ENCODE assay signal across 10 mouse cellular contexts in the genomic region with DNA sequence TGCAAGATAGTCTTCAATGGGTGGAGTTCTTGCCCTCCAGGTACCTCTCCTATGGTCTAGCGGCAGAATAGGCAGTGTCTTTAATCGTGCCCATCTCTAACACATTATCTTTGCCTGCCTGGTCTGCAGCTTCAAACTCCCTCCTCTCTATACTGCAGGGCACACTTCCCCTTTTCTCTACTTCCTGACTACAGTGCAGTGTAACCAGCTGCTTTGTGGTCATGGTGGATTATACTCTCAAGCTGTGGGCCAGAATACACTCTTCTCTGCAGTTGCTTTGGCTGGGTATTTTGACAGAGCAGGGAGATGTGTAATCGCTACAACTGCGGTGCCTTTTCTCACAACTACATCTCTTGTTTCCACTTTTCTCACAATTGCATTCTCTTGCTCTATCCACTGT. TPM values are rescaled to one million over a fixed set of nuclear protein-coding genes. Genes with fewer than 3 reads are reported as not detected.
DNase-seq lines count a peak whose midpoint lies in the region; ATAC-seq lines count a peak whose summit lies in the region.
"Had no signal": no experiment of that assay in that cellular context is flagged by ENCODE, and none has a peak within 500 bp of the region (broad histone marks: within the 10 kb centered on the region; RNA-seq: fewer than 3 reads in every experiment).

No protein-coding gene starts in this region.

- H3K4me3 ChIP-seq in hindbrain, embryonic 16.5 days (ENCODE audit: low read length): no peak overlapping the region
- no peak overlapping the region for H3K4me3 ChIP-seq in hindbrain, embryonic 14.5 days (replicated peaks; ENCODE audit: low read length)
- no peak overlapping the region for H3K4me3 ChIP-seq in embryonic facial prominence, embryonic 13.5 days
- H3K4me3 ChIP-seq: heart, embryonic 12.5 days; limb, embryonic 15.5 days had no signal

- peak; percentile 68; the same call in 1 of the 2 replicates for ATAC-seq in hindbrain, embryonic 16.5 days
- ATAC-seq in hindbrain, embryonic 14.5 days (ENCODE audit: low FRiP score): no peak
- peak; percentile 64; the same call in 1 of the 2 replicates for ATAC-seq in embryonic facial prominence, embryonic 13.5 days (ENCODE audit: insufficient number of reproducible peaks, insufficient read depth, low FRiP score, low TSS enrichment, low read depth)
- peak; percentile 98 for ATAC-seq in megakaryocyte, adult 5-6 weeks (ENCODE audit: poor library complexity, severe bottlenecking)

- H3K9me3 ChIP-seq in hindbrain, embryonic 16.5 days (ENCODE audit: control insufficient read depth, low read length): no peaks in the 10 kb centered on the region
- H3K9me3 ChIP-seq in hindbrain, embryonic 14.5 days (ENCODE audit: control insufficient read depth, low read length): no peaks in the 10 kb centered on the region
- H3K9me3 ChIP-seq in embryonic facial prominence, embryonic 13.5 days: no peaks in the 10 kb centered on the region
- H3K9me3 ChIP-seq: heart, embryonic 12.5 days; limb, embryonic 15.5 days had no signal

- H3K27me3 ChIP-seq in hindbrain, embryonic 16.5 days (replicated peaks; ENCODE audit: control insufficient read depth, insufficient read depth, low read length): no peaks in the 10 kb centered on the region
- no peaks in the 10 kb centered on the region for H3K27me3 ChIP-seq in hindbrain, embryonic 14.5 days (ENCODE audit: control insufficient read depth, insufficient read depth, low read length)
- H3K27me3 ChIP-seq in embryonic facial prominence, embryonic 13.5 days: no peaks in the 10 kb centered on the region
- H3K27me3 ChIP-seq: heart, embryonic 12.5 days; limb, embryonic 15.5 days had no signal

- peaks cover 6% of the 10 kb centered on the region for H3K4me1 ChIP-seq in hindbrain, embryonic 16.5 days (ENCODE audit: control insufficient read depth, insufficient read depth, low read depth, low read length)
- H3K4me1 ChIP-seq in hindbrain, embryonic 14.5 days (replicated peaks; ENCODE audit: control insufficient read depth, insufficient read depth, low read length): peaks cover 3% of the 10 kb centered on the region; the same call in 1 of the 2 replicates
- H3K4me1 ChIP-seq in embryonic facial prominence, embryonic 13.5 days: peaks cover 33% of the 10 kb centered on the region

- H3K27ac ChIP-seq in hindbrain, embryonic 16.5 days (ENCODE audit: low read depth, low read length): no peak overlapping the region
- no peak overlapping the region for H3K27ac ChIP-seq in hindbrain, embryonic 14.5 days
- peak overlapping the region; percentile 39; the same call in 1 of the 2 replicates for H3K27ac ChIP-seq in embryonic facial prominence, embryonic 13.5 days
- H3K27ac ChIP-seq: limb, embryonic 15.5 days had no signal

- H3K9ac ChIP-seq in hindbrain, embryonic 16.5 days (ENCODE audit: low read depth, low read length): no peak overlapping the region
- H3K9ac ChIP-seq in hindbrain, embryonic 14.5 days: no peak overlapping the region
- H3K9ac ChIP-seq in embryonic facial prominence, embryonic 13.5 days: no peak overlapping the region
- H3K9ac ChIP-seq: heart, embryonic 12.5 days; limb, embryonic 15.5 days had no signal

- WGBS in hindbrain, embryonic 16.5 days: 82% methylated on average over 4 of the region's 4 CpGs
- 84% methylated on average over 4 of the region's 4 CpGs for WGBS in hindbrain, embryonic 14.5 days
- WGBS in embryonic facial prominence, embryonic 13.5 days: 42% methylated on average over 4 of the region's 4 CpGs

- no peak overlapping the region for H3K4me2 ChIP-seq in hindbrain, embryonic 16.5 days (ENCODE audit: low read length)
- no peak overlapping the region for H3K4me2 ChIP-seq in hindbrain, embryonic 14.5 days (replicated peaks)
- no peak overlapping the region for H3K4me2 ChIP-seq in embryonic facial prominence, embryonic 13.5 days
- H3K4me2 ChIP-seq: heart, embryonic 12.5 days; limb, embryonic 15.5 days had no signal

- no peak for DNase-seq in hindbrain, embryonic 14.5 days (ENCODE audit: low spot score)
- peak; percentile 81 for DNase-seq in A20 (ENCODE audit: low read depth, low spot score)
- DNase-seq in frontal cortex, postnatal 36 days (ENCODE audit: low spot score in 2 of 2): no peak
- DNase-seq in right cerebral cortex, postnatal 4 days: no peak
- DNase-seq in adipocyte (ENCODE audit: low spot score): no peak

- no peaks in the 10 kb centered on the region for H3K36me3 ChIP-seq in hindbrain, embryonic 16.5 days (ENCODE audit: control insufficient read depth, insufficient read depth, low read length)
- no peaks in the 10 kb centered on the region for H3K36me3 ChIP-seq in hindbrain, embryonic 14.5 days (replicated peaks; ENCODE audit: control insufficient read depth, insufficient read depth)
- no peaks in the 10 kb centered on the region for H3K36me3 ChIP-seq in embryonic facial prominence, embryonic 13.5 days
- H3K36me3 ChIP-seq: heart, embryonic 12.5 days; limb, embryonic 15.5 days had no signal

RNA-seq across cellular contexts. Expression of a gene that starts 40.0 kb away (rescaled TPM):
- 2.9 and 3.0 TPM in 2 replicates for polyA plus RNA-seq in hindbrain, embryonic 16.5 days (2015; fragmentation: Nextera tagmentation; extraction: Ambion mirVana)
- 4.3 and 5.0 TPM in 2 replicates for polyA plus RNA-seq in hindbrain, embryonic 14.5 days (2014; fragmentation: Nextera tagmentation; extraction: Ambion mirVana)
- polyA plus RNA-seq in embryonic facial prominence, embryonic 13.5 days (2015; fragmentation: Nextera tagmentation; extraction: Ambion mirVana): 0.74 and 0.99 TPM in 2 replicates
- total RNA-seq in megakaryocyte, adult 5-6 weeks (2015): 2.0 and 3.0 TPM in 2 replicates
- 0.70 and 1.7 TPM in 2 replicates for total RNA-seq in megakaryocyte, adult 5-6 weeks (2017)

RNA-seq across cellular contexts. Expression of a gene that starts 48.6 kb away (rescaled TPM):
- polyA plus RNA-seq in hindbrain, embryonic 16.5 days (2015; fragmentation: Nextera tagmentation; extraction: Ambion mirVana): 41.3 and 44.8 TPM in 2 replicates
- 35.0 and 47.1 TPM in 2 replicates for polyA plus RNA-seq in hindbrain, embryonic 14.5 days (2014; fragmentation: Nextera tagmentation; extraction: Ambion mirVana)
- 37.0 and 44.5 TPM in 2 replicates for polyA plus RNA-seq in embryonic facial prominence, embryonic 13.5 days (2015; fragmentation: Nextera tagmentation; extraction: Ambion mirVana)
- 21.9 and 26.9 TPM in 2 replicates for total RNA-seq in megakaryocyte, adult 5-6 weeks (2015)
- 7.8 and 18.7 TPM in 2 replicates for total RNA-seq in megakaryocyte, adult 5-6 weeks (2017)
